Mouse (Mus musculus) C2C12 (cell line): ENCODE results near the gene Ttll8.

Experiments
- CTCF ChIP-seq: IDR thresholded peaks from one replicate; pipeline ENCODE4 v1.5.1; 2011; ENCODE audit not compliant: control insufficient read depth, insufficient read depth, insufficient read length
- MAX ChIP-seq: IDR thresholded peaks from one replicate; pipeline ENCODE4 v1.6.1; 2011; ENCODE audit warnings: mild to moderate bottlenecking, control low read depth
- MYOD1 ChIP-seq: IDR thresholded peaks from one replicate; pipeline ENCODE4 v1.6.1; 2011; ENCODE audit warnings: low read depth; ENCODE audit not compliant: control insufficient read depth, insufficient read length

DNA sequence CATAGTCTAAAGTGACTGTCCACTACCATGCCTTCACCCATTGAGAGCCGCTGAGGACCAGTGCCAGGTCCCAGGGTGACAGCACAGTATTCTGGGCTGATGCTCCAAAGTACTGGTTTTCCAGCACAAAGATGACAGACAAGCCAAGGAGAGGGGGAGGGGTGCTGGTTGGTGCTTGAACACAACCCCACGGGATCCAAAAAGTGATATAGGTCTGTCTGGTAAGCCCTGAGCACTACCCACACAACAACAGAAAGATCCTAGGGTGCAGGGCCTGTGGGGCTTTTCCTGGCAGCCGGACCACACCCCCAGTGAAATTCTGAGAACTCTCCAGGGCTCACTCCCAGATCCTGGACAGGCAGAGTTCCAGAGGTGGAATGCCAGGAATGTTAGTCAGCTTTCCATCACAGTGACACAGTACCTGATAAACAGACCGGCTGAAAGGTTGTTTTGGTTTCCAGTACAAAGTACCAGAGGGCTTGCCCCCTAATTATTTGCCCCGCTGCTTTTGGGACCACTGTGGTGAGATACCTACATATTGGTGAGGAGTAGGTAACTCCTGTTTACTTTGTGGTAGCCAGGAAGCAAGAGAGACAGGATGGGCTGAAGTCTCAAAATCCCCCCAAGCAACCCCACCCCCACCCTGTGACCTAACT is 86.7 kb downstream of the Ttll8 start:
- no peak for TF ChIP-seq CTCF
- no peak for TF ChIP-seq MYOD1
- TF ChIP-seq MAX, result no peak
